Mouse (Mus musculus) cerebellum, adult 2 months (tissue): ENCODE data around the gene Ist1.

Source experiments
- CTCF ChIP-seq: fragments of 200-500 bp; IDR thresholded peaks from 2 replicates; pipeline ENCODE4 v1.5.1; 2011; ENCODE audit warnings: low read depth, mild to moderate bottlenecking, control low read depth, low read length, moderate library complexity, borderline replicate concordance; ENCODE audit not compliant: insufficient read depth
- POLR2A ChIP-seq: fragments of 200-500 bp; IDR thresholded peaks from 2 replicates; pipeline ENCODE4 v1.6.1; 2011; ENCODE audit warnings: low read length, control low read depth, borderline replicate concordance; ENCODE audit not compliant: insufficient read depth

DNA sequence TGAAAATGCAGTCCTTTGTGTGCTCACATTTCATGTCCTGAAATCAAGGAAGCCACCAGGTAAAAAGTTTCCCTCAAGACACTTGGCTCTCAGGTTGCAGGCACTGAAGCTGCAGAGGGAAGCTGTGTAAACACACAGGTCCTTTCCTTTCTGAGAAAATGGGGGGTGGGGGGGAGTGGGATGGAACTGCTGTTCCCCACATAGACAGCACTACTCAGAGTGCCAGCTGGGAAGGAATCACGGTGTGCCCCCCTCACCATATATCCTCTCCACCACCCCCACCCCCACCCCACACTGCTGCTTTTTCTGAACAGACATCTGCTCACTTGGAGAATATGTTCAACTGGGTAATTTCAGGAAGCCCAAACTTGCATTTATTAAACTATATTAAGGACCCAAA is 19.5 kb upstream of the Ist1 start:
- TF ChIP-seq CTCF (no peak), POLR2A (no peak)
